Mouse (Mus musculus): ENCODE data around the gene Ing3. TPM values are rescaled to one million over a fixed set of nuclear protein-coding genes. Genes with fewer than 3 reads are reported as not detected.
A peak's percentile ranks its signal among the peaks of the same experiment; 100 is the strongest.

Ing3 gene
- polyA plus RNA-seq, 1 experiment from 2014 or later, result 49.4 TPM

GRCm38 (mm10) chr6:22012501-22012900 is 63.1 kb downstream of the Ing3 start:
- H3K36me3 ChIP-seq, result no peaks in the 10 kb centered on the region
- no peaks in the 10 kb centered on the region for H3K27me3 ChIP-seq
- 87% methylated on average over 5 of the region's 5 CpGs for WGBS
- H3K27ac ChIP-seq, result no peak overlapping the region
- no peak overlapping the region for H3K4me2 ChIP-seq
- H3K4me1 ChIP-seq (replicated peaks), result no peaks in the 10 kb centered on the region
- no peaks in the 10 kb centered on the region for H3K9me3 ChIP-seq
- no peak overlapping the region for H3K4me3 ChIP-seq
- H3K9ac ChIP-seq, result no peak overlapping the region
- no peak for ATAC-seq (ENCODE audit: low FRiP score)

GRCm38 (mm10) chr6:22013394-22013793 is 64.0 kb downstream of the Ing3 start:
- no peaks in the 10 kb centered on the region for H3K36me3 ChIP-seq
- H3K4me3 ChIP-seq, result no peak overlapping the region
- no peak overlapping the region for H3K27ac ChIP-seq
- no peaks in the 10 kb centered on the region for H3K27me3 ChIP-seq
- H3K9ac ChIP-seq, result no peak overlapping the region
- no peak overlapping the region for H3K4me2 ChIP-seq
- 97% methylated on average over 3 of the region's 3 CpGs for WGBS
- H3K4me1 ChIP-seq (replicated peaks), result no peaks in the 10 kb centered on the region
- no peaks in the 10 kb centered on the region for H3K9me3 ChIP-seq
- no peak for ATAC-seq (ENCODE audit: low FRiP score)

- no peak overlapping the region for H3K4me3 ChIP-seq
- no peaks in the 10 kb centered on the region for H3K36me3 ChIP-seq
- 97% methylated on average over 6 of the region's 6 CpGs for WGBS
- 0 out of 2 replicates have a peak, but pooled peaks have one; percentile 24 for ATAC-seq (ENCODE audit: low FRiP score)
- no peaks in the 10 kb centered on the region for H3K27me3 ChIP-seq
- no peaks in the 10 kb centered on the region for H3K4me1 ChIP-seq (replicated peaks)
- H3K4me2 ChIP-seq, result no peak overlapping the region
- no peak overlapping the region for H3K9ac ChIP-seq
- no peaks in the 10 kb centered on the region for H3K9me3 ChIP-seq
- no peak overlapping the region for H3K27ac ChIP-seq
Measured at GRCm38 (mm10) chr6:22014291-22014911, 65.0 kb downstream of the Ing3 start.

GRCm38 (mm10) chr6:22017631-22018030 is 68.3 kb downstream of the Ing3 start:
- Histone ChIP-seq H3K9me3 (no peaks in the 10 kb centered on the region), H3K27ac (no peak overlapping the region), H3K9ac (no peak overlapping the region), H3K4me3 (no peak overlapping the region), H3K4me2 (no peak overlapping the region), H3K4me1 (replicated peaks) (no peaks in the 10 kb centered on the region), H3K36me3 (no peaks in the 10 kb centered on the region), H3K27me3 (no peaks in the 10 kb centered on the region)
- ATAC-seq (ENCODE audit: low FRiP score), result no peak
- 74% methylated on average over 7 of the region's 7 CpGs for WGBS

GRCm38 (mm10) chr6:22018768-22019445 is 69.5 kb downstream of the Ing3 start:
- no peak overlapping the region for H3K27ac ChIP-seq
- H3K4me3 ChIP-seq, result no peak overlapping the region
- no peak overlapping the region for H3K4me2 ChIP-seq
- H3K4me1 ChIP-seq (replicated peaks), result no peaks in the 10 kb centered on the region
- no peak for ATAC-seq (ENCODE audit: low FRiP score)
- H3K9ac ChIP-seq, result no peak overlapping the region
- 66% methylated on average over 8 of the region's 8 CpGs for WGBS
- H3K9me3 ChIP-seq, result no peaks in the 10 kb centered on the region
- no peaks in the 10 kb centered on the region for H3K36me3 ChIP-seq
- no peaks in the 10 kb centered on the region for H3K27me3 ChIP-seq

GRCm38 (mm10) chr6:22019637-22020036 is 70.3 kb downstream of the Ing3 start:
- Histone ChIP-seq H3K36me3 (no peaks in the 10 kb centered on the region), H3K27ac (no peak overlapping the region), H3K9me3 (no peaks in the 10 kb centered on the region), H3K4me2 (no peak overlapping the region), H3K4me1 (replicated peaks) (no peaks in the 10 kb centered on the region), H3K4me3 (no peak overlapping the region), H3K27me3 (no peaks in the 10 kb centered on the region), H3K9ac (no peak overlapping the region)
- no peak for ATAC-seq (ENCODE audit: low FRiP score)
- 71% methylated on average over 10 of the region's 10 CpGs for WGBS

- Histone ChIP-seq H3K9ac (no peak overlapping the region), H3K4me3 (no peak overlapping the region), H3K4me1 (replicated peaks) (peaks cover 3% of the 10 kb centered on the region; the same call in 1 of the 2 replicates), H3K4me2 (no peak overlapping the region), H3K27ac (no peak overlapping the region), H3K9me3 (no peaks in the 10 kb centered on the region), H3K27me3 (no peaks in the 10 kb centered on the region), H3K36me3 (no peaks in the 10 kb centered on the region)
- ATAC-seq (ENCODE audit: low FRiP score), result no peak
- WGBS, result 86% methylated on average over 5 of the region's 5 CpGs
Measured at GRCm38 (mm10) chr6:22020696-22021095, 71.3 kb downstream of the Ing3 start.

GRCm38 (mm10) chr6:22021315-22021714 is 71.9 kb downstream of the Ing3 start:
- WGBS, result 87% methylated on average over 3 of the region's 3 CpGs
- Histone ChIP-seq H3K4me2 (no peak overlapping the region), H3K27ac (no peak overlapping the region), H3K9me3 (no peaks in the 10 kb centered on the region), H3K27me3 (no peaks in the 10 kb centered on the region), H3K36me3 (no peaks in the 10 kb centered on the region), H3K9ac (no peak overlapping the region), H3K4me3 (no peak overlapping the region), H3K4me1 (replicated peaks) (peaks cover 6% of the 10 kb centered on the region; the same call in 1 of the 2 replicates)
- ATAC-seq (ENCODE audit: low FRiP score), result no peak

- no peak overlapping the region for H3K4me3 ChIP-seq
- 92% methylated on average over 2 of the region's 2 CpGs for WGBS
- H3K4me2 ChIP-seq, result no peak overlapping the region
- no peaks in the 10 kb centered on the region for H3K27me3 ChIP-seq
- peaks cover 6% of the 10 kb centered on the region; the same call in 1 of the 2 replicates for H3K4me1 ChIP-seq (replicated peaks)
- no peaks in the 10 kb centered on the region for H3K36me3 ChIP-seq
- H3K9ac ChIP-seq, result no peak overlapping the region
- ATAC-seq (ENCODE audit: low FRiP score), result no peak
- H3K9me3 ChIP-seq, result no peaks in the 10 kb centered on the region
- H3K27ac ChIP-seq, result no peak overlapping the region
Measured at GRCm38 (mm10) chr6:22024168-22024567, 74.8 kb downstream of the Ing3 start.

Other genes starting within 250 kb of the Ing3 start
- gene Tspan12, start 97.1 kb upstream of the Ing3 start, polyA plus RNA-seq (2015; fragmentation: Nextera tagmentation; extraction: Ambion mirVana), result 64.6 and 69.6 TPM in 2 replicates
- 4.3 and 4.4 TPM in 2 replicates for gene Cped1, start 36.3 kb downstream of the Ing3 start, polyA plus RNA-seq (2015; fragmentation: Nextera tagmentation; extraction: Ambion mirVana)

All from hindbrain, embryonic 13.5 days (tissue).